Mouse (Mus musculus): ENCODE results near the gene Pard3b. TPM values are rescaled to one million over a fixed set of nuclear protein-coding genes. Genes with fewer than 3 reads are reported as not detected.

The Pard3b gene
- polyA plus RNA-seq, 1 experiment = 5.6 TPM

- Histone ChIP-seq H3K4me1 (no peaks in the 10 kb centered on the region), H3K9me3 (peaks cover 2% of the 10 kb centered on the region; the same call in 1 of the 2 replicates), H3K27me3 (replicated peaks) (no peaks in the 10 kb centered on the region), H3K36me3 (replicated peaks; ENCODE audit: low read length) (no peaks in the 10 kb centered on the region), H3K4me3 (replicated peaks) (no peak overlapping the region)
- TF ChIP-seq FLI1 (IDR thresholded peaks at IDR 0.05; ENCODE audit: low read length) = no peak
- no peak for TF ChIP-seq GATA1 (IDR thresholded peaks at IDR 0.05; ENCODE audit: borderline replicate concordance, low read length)
These were observed 198.5 kb downstream of the Pard3b start for GRCm38 (mm10) chr1:61837006-61837544.

- no peaks in the 10 kb centered on the region for H3K27me3 ChIP-seq (replicated peaks)
- no peak overlapping the region for H3K4me3 ChIP-seq (replicated peaks)
- TF ChIP-seq FLI1 (IDR thresholded peaks at IDR 0.05; ENCODE audit: low read length) (no peak), GATA1 (IDR thresholded peaks at IDR 0.05; ENCODE audit: borderline replicate concordance, low read length) (no peak)
- no peaks in the 10 kb centered on the region for H3K36me3 ChIP-seq (replicated peaks; ENCODE audit: low read length)
- no peaks in the 10 kb centered on the region for H3K9me3 ChIP-seq
- peaks cover 3% of the 10 kb centered on the region; the same call in 1 of the 2 replicates for H3K4me1 ChIP-seq
These were observed 208.0 kb downstream of the Pard3b start for GRCm38 (mm10) chr1:61846606-61847005.

GRCm38 (mm10) chr1:61849029-61849714 lies 210.5 kb downstream of the Pard3b start:
- Histone ChIP-seq H3K36me3 (replicated peaks; ENCODE audit: low read length) (no peaks in the 10 kb centered on the region), H3K4me3 (replicated peaks) (no peak overlapping the region), H3K4me1 (peaks cover 3% of the 10 kb centered on the region; the same call in 1 of the 2 replicates), H3K27me3 (replicated peaks) (no peaks in the 10 kb centered on the region), H3K9me3 (no peaks in the 10 kb centered on the region)
- no peak for TF ChIP-seq GATA1 (IDR thresholded peaks at IDR 0.05; ENCODE audit: borderline replicate concordance, low read length)

GRCm38 (mm10) chr1:61850471-61850870 lies 211.8 kb downstream of the Pard3b start:
- no peaks in the 10 kb centered on the region for H3K27me3 ChIP-seq (replicated peaks)
- no peak overlapping the region for H3K4me3 ChIP-seq (replicated peaks)

GRCm38 (mm10) chr1:61851176-61851575 lies 212.6 kb downstream of the Pard3b start:
- TF ChIP-seq GATA1 (IDR thresholded peaks at IDR 0.05; ENCODE audit: borderline replicate concordance, low read length) (no peak), FLI1 (IDR thresholded peaks at IDR 0.05; ENCODE audit: low read length) (no peak)
- H3K9me3 ChIP-seq = no peaks in the 10 kb centered on the region

More at GRCm38 (mm10) chr1:61850471-61850870, 211.8 kb downstream of the Pard3b start:
- Histone ChIP-seq H3K9me3 (no peaks in the 10 kb centered on the region), H3K36me3 (replicated peaks; ENCODE audit: low read length) (no peaks in the 10 kb centered on the region), H3K4me1 (peaks cover 3% of the 10 kb centered on the region; the same call in 1 of the 2 replicates)
- no peak for TF ChIP-seq FLI1 (IDR thresholded peaks at IDR 0.05; ENCODE audit: low read length)
- no peak for TF ChIP-seq GATA1 (IDR thresholded peaks at IDR 0.05; ENCODE audit: borderline replicate concordance, low read length)

GRCm38 (mm10) chr1:61867286-61868082 lies 228.9 kb downstream of the Pard3b start:
- H3K4me1 ChIP-seq = peaks cover 7% of the 10 kb centered on the region
- H3K9me3 ChIP-seq = no peaks in the 10 kb centered on the region
- no peaks in the 10 kb centered on the region for H3K27me3 ChIP-seq (replicated peaks)
- H3K4me3 ChIP-seq (replicated peaks) = no peak overlapping the region
- TF ChIP-seq GATA1 (IDR thresholded peaks at IDR 0.05; ENCODE audit: borderline replicate concordance, low read length) (no peak), FLI1 (IDR thresholded peaks at IDR 0.05; ENCODE audit: low read length) (no peak)
- no peaks in the 10 kb centered on the region for H3K36me3 ChIP-seq (replicated peaks; ENCODE audit: low read length)

More at GRCm38 (mm10) chr1:61851176-61851575, 212.6 kb downstream of the Pard3b start:
- Histone ChIP-seq H3K27me3 (replicated peaks) (no peaks in the 10 kb centered on the region), H3K4me3 (replicated peaks) (no peak overlapping the region), H3K4me1 (peaks cover 3% of the 10 kb centered on the region; the same call in 1 of the 2 replicates), H3K36me3 (replicated peaks; ENCODE audit: low read length) (no peaks in the 10 kb centered on the region)

- TF ChIP-seq FLI1 (IDR thresholded peaks at IDR 0.05; ENCODE audit: low read length) (no peak), GATA1 (IDR thresholded peaks at IDR 0.05; ENCODE audit: borderline replicate concordance, low read length) (no peak)
- Histone ChIP-seq H3K4me3 (replicated peaks) (no peak overlapping the region), H3K27me3 (replicated peaks) (no peaks in the 10 kb centered on the region), H3K4me1 (no peaks in the 10 kb centered on the region), H3K36me3 (replicated peaks; ENCODE audit: low read length) (no peaks in the 10 kb centered on the region), H3K9me3 (0 out of 2 replicates have a peak, but pooled peaks cover 4% of the 10 kb centered on the region)
These were observed 236.3 kb downstream of the Pard3b start for GRCm38 (mm10) chr1:61874875-61875274.

- no peak for TF ChIP-seq FLI1 (IDR thresholded peaks at IDR 0.05; ENCODE audit: low read length)
- Histone ChIP-seq H3K27me3 (replicated peaks) (no peaks in the 10 kb centered on the region), H3K4me1 (no peaks in the 10 kb centered on the region), H3K4me3 (replicated peaks) (no peak overlapping the region), H3K9me3 (no peaks in the 10 kb centered on the region), H3K36me3 (replicated peaks; ENCODE audit: low read length) (no peaks in the 10 kb centered on the region)
These were observed 241.3 kb downstream of the Pard3b start for GRCm38 (mm10) chr1:61879706-61880470.

GRCm38 (mm10) chr1:61896048-61896447 lies 257.4 kb downstream of the Pard3b start:
- TF ChIP-seq FLI1 (IDR thresholded peaks at IDR 0.05; ENCODE audit: low read length) = no peak
- no peak for TF ChIP-seq GATA1 (IDR thresholded peaks at IDR 0.05; ENCODE audit: borderline replicate concordance, low read length)
- Histone ChIP-seq H3K4me1 (no peaks in the 10 kb centered on the region), H3K36me3 (replicated peaks; ENCODE audit: low read length) (no peaks in the 10 kb centered on the region), H3K27me3 (replicated peaks) (no peaks in the 10 kb centered on the region), H3K9me3 (no peaks in the 10 kb centered on the region), H3K4me3 (replicated peaks) (no peak overlapping the region)

Data from megakaryocyte, embryonic 14.5 days (primary cell).